ENCODE assay signal across 13 mouse cellular contexts in genomic region chr11:116185836-116186235, GRCm38 (mm10). TPM values are rescaled to one million over a fixed set of nuclear protein-coding genes. Genes with fewer than 3 reads are reported as not detected.
DNase-seq lines count a peak whose midpoint lies in the region; ATAC-seq and TF ChIP-seq lines count a peak whose summit lies in the region.
"Had no signal": no experiment of that assay in that cellular context is flagged by ENCODE, and none has a peak within 500 bp of the region (broad histone marks: within the 10 kb centered on the region; RNA-seq: fewer than 3 reads in every experiment).

No protein-coding gene starts in this region.

- no peak for DNase-seq in heart, adult 9 months (ENCODE audit: low spot score in 2 of 2)
- no peak for DNase-seq in lung, postnatal 0 days (ENCODE audit: low spot score)
- DNase-seq in lung, postnatal 36 days = no peak
- no peak for DNase-seq in cerebellum, adult 9-10 months
- DNase-seq in kidney, postnatal 36 days = no peak
- DNase-seq: layer of hippocampus, postnatal 36 days; right cerebral cortex, postnatal 25 days had no signal

- WGBS in heart, embryonic 14.5 days = 68% methylated on average over 3 of the region's 3 CpGs
- 64% methylated on average over 3 of the region's 3 CpGs for WGBS in lung, postnatal 0 days

- H3K79me2 ChIP-seq in myocyte (ENCODE audit: control insufficient read depth, insufficient read depth) = peaks cover 13% of the 10 kb centered on the region

- H3K4me3 ChIP-seq in heart, embryonic 14.5 days (ENCODE audit: control insufficient read depth in 1 of 2, insufficient read depth in 1 of 2, low read depth in 1 of 2, low read length in 2 of 2) = no peak overlapping the region
- no peak overlapping the region for H3K4me3 ChIP-seq in lung, postnatal 0 days (ENCODE audit: low read depth, low read length)
- H3K4me3 ChIP-seq in brown adipose tissue, adult 24 weeks (ENCODE audit: insufficient read depth, low read depth, low read length) = no peak overlapping the region
- H3K4me3 ChIP-seq in myocyte = no peak overlapping the region
- H3K4me3 ChIP-seq: stomach, embryonic 15.5 days had no signal

- H3K27me3 ChIP-seq in heart, embryonic 14.5 days (ENCODE audit: control insufficient read depth, insufficient read depth, low read length) = no peaks in the 10 kb centered on the region
- no peaks in the 10 kb centered on the region for H3K27me3 ChIP-seq in lung, postnatal 0 days (replicated peaks; ENCODE audit: insufficient read depth, low read length)
- H3K27me3 ChIP-seq in myocyte (ENCODE audit: control insufficient read depth, insufficient read depth, insufficient read length) = no peaks in the 10 kb centered on the region
- H3K27me3 ChIP-seq: stomach, embryonic 15.5 days had no signal

- H3K4me2 ChIP-seq in heart, embryonic 14.5 days (ENCODE audit: low read length) = no peak overlapping the region
- no peak overlapping the region for H3K4me2 ChIP-seq in lung, postnatal 0 days (replicated peaks; ENCODE audit: low read depth, low read length)
- peak overlapping the region; percentile 28 for H3K4me2 ChIP-seq in myocyte (ENCODE audit: low read depth)
- H3K4me2 ChIP-seq: stomach, embryonic 15.5 days had no signal

- no peak overlapping the region for H3K9ac ChIP-seq in heart, embryonic 14.5 days (ENCODE audit: low read length)
- no peak overlapping the region for H3K9ac ChIP-seq in lung, postnatal 0 days (replicated peaks; ENCODE audit: low read depth)
- H3K9ac ChIP-seq: liver, embryonic 14.5 days; stomach, embryonic 15.5 days had no signal

- H3K9me3 ChIP-seq in heart, embryonic 14.5 days (ENCODE audit: control insufficient read depth, low read length) = no peaks in the 10 kb centered on the region
- no peaks in the 10 kb centered on the region for H3K9me3 ChIP-seq in lung, postnatal 0 days (ENCODE audit: low read length)
- H3K9me3 ChIP-seq: stomach, embryonic 15.5 days had no signal

- H3ac ChIP-seq in myocyte (ENCODE audit: control insufficient read depth, insufficient read length) = no peak overlapping the region

- no peak for TF ChIP-seq EP300 in lung, postnatal 0 days (IDR thresholded peaks at IDR 0.05)

- H3K27ac ChIP-seq in heart, embryonic 14.5 days (replicated peaks in 1 of 2; ENCODE audit: control insufficient read depth in 1 of 2, insufficient read depth in 1 of 2, low read depth in 2 of 2, low read length in 2 of 2) = peak overlapping the region; percentile 28 to 32; a peak in 1 of 4 replicates
- no peak overlapping the region for H3K27ac ChIP-seq in lung, postnatal 0 days (ENCODE audit: low read length)
- peak overlapping the region; percentile 19 for H3K27ac ChIP-seq in brown adipose tissue, adult 24 weeks (replicated peaks; ENCODE audit: low read depth, low read length)
- H3K27ac ChIP-seq: liver, embryonic 14.5 days; macrophage; stomach, embryonic 15.5 days had no signal

- TF ChIP-seq POLR2A in myocyte (IDR thresholded peaks at IDR 0.05; ENCODE audit: insufficient read length, low read depth) = no peak

- no peak for TF ChIP-seq CTCF in lung, postnatal 0 days (IDR thresholded peaks at IDR 0.05)

- peaks cover 86% of the 10 kb centered on the region for H3K36me3 ChIP-seq in heart, embryonic 14.5 days (ENCODE audit: control insufficient read depth, insufficient read depth, low read length)
- H3K36me3 ChIP-seq in lung, postnatal 0 days (ENCODE audit: insufficient read depth, low read length) = 0 out of 2 replicates have a peak, but pooled peaks cover 9% of the 10 kb centered on the region
- peaks cover 31% of the 10 kb centered on the region for H3K36me3 ChIP-seq in myocyte (ENCODE audit: control insufficient read depth, insufficient read depth)

- ATAC-seq in heart, embryonic 14.5 days (ENCODE audit: insufficient number of reproducible peaks, insufficient read depth, low FRiP score, low read depth) = no peak
- ATAC-seq in lung, postnatal 0 days = peak; percentile 46; the same call in 1 of the 2 replicates

- peaks cover 3 to 7% of the 10 kb centered on the region in 2 experiments; a peak in 2 of 4 replicates for H3K4me1 ChIP-seq in heart, embryonic 14.5 days (ENCODE audit: control insufficient read depth in 2 of 2, insufficient read depth in 2 of 2, low read length in 2 of 2)
- H3K4me1 ChIP-seq in lung, postnatal 0 days (ENCODE audit: insufficient read depth, low read depth, low read length) = 0 out of 2 replicates have a peak, but pooled peaks cover 5% of the 10 kb centered on the region
- H3K4me1 ChIP-seq in brown adipose tissue, adult 24 weeks (ENCODE audit: control insufficient read depth, insufficient read depth, insufficient read length, low read length) = peaks cover 26% of the 10 kb centered on the region
- H3K4me1 ChIP-seq: stomach, embryonic 15.5 days had no signal

TF ChIP-seq in myocyte, 11 proteins besides CTCF, POLR2A, EP300 and RAD21:
- TF ChIP-seq REST (IDR thresholded peaks at IDR 0.05; ENCODE audit: insufficient read depth, insufficient read length) (no peak), MYOD1 (IDR thresholded peaks at IDR 0.05; ENCODE audit: control insufficient read depth in 1 of 3, insufficient read length in 2 of 3, low read depth in 2 of 3) (no peak), TCF3 (IDR thresholded peaks at IDR 0.05; ENCODE audit: insufficient read length, low read depth) (no peak), SRF (IDR thresholded peaks at IDR 0.05; ENCODE audit: control insufficient read depth, insufficient read length, low read depth) (no peak)

RNA-seq across cellular contexts. Expression of gene Ten1, which starts 12.8 kb away (rescaled TPM):
- 85.1 and 89.4 TPM in 2 replicates for polyA plus RNA-seq in heart, embryonic 14.5 days (2014; fragmentation: Nextera tagmentation; extraction: Ambion mirVana)
- polyA plus RNA-seq in lung, postnatal 0 days (2015; fragmentation: Nextera tagmentation; extraction: Ambion mirVana) = 74.7 and 79.0 TPM in 2 replicates
- 4.3 and 7.6 TPM in 2 replicates for polyA plus RNA-seq in brown adipose tissue, adult 24 weeks (2012; ENCODE audit: insufficient read depth, insufficient read length, missing spikeins)
- polyA plus RNA-seq in myocyte (2012; fragmentation: generic; extraction: Trizol) = 61.4 TPM

RNA-seq across cellular contexts. Expression of gene Acox1, which starts 13.0 kb away (rescaled TPM):
- 36.8 and 39.6 TPM in 2 replicates for polyA plus RNA-seq in heart, embryonic 14.5 days (2014; fragmentation: Nextera tagmentation; extraction: Ambion mirVana)
- 31.7 and 33.5 TPM in 2 replicates for polyA plus RNA-seq in lung, postnatal 0 days (2015; fragmentation: Nextera tagmentation; extraction: Ambion mirVana)
- 223 and 402 TPM in 2 replicates for polyA plus RNA-seq in brown adipose tissue, adult 24 weeks (2012; ENCODE audit: insufficient read depth, insufficient read length, missing spikeins)
- 36.4 TPM for polyA plus RNA-seq in myocyte (2012; fragmentation: generic; extraction: Trizol)

RNA-seq across cellular contexts. Expression of gene Fbf1, which starts 17.9 kb away (rescaled TPM):
- 13.6 and 14.9 TPM in 2 replicates for polyA plus RNA-seq in heart, embryonic 14.5 days (2014; fragmentation: Nextera tagmentation; extraction: Ambion mirVana)
- 11.9 and 16.6 TPM in 2 replicates for polyA plus RNA-seq in lung, postnatal 0 days (2015; fragmentation: Nextera tagmentation; extraction: Ambion mirVana)
- 3.8 and 5.3 TPM in 2 replicates for polyA plus RNA-seq in brown adipose tissue, adult 24 weeks (2012; ENCODE audit: insufficient read depth, insufficient read length, missing spikeins)
- 41.7 TPM for polyA plus RNA-seq in myocyte (2012; fragmentation: generic; extraction: Trizol)

RNA-seq across cellular contexts. Expression of gene Mrpl38, which starts 47.2 kb away (rescaled TPM):
- polyA plus RNA-seq in heart, embryonic 14.5 days (2014; fragmentation: Nextera tagmentation; extraction: Ambion mirVana) = 92.3 and 96.6 TPM in 2 replicates
- 44.1 and 45.9 TPM in 2 replicates for polyA plus RNA-seq in lung, postnatal 0 days (2015; fragmentation: Nextera tagmentation; extraction: Ambion mirVana)
- 99.5 and 121 TPM in 2 replicates for polyA plus RNA-seq in brown adipose tissue, adult 24 weeks (2012; ENCODE audit: insufficient read depth, insufficient read length, missing spikeins)
- polyA plus RNA-seq in myocyte (2012; fragmentation: generic; extraction: Trizol) = 141 TPM

RNA-seq across cellular contexts. Expression of gene Evpl, which starts 52.0 kb away (rescaled TPM):
- 0.58 and 0.63 TPM in 2 replicates for polyA plus RNA-seq in heart, embryonic 14.5 days (2014; fragmentation: Nextera tagmentation; extraction: Ambion mirVana)
- 2.9 and 4.2 TPM in 2 replicates for polyA plus RNA-seq in lung, postnatal 0 days (2015; fragmentation: Nextera tagmentation; extraction: Ambion mirVana)
- polyA plus RNA-seq in brown adipose tissue, adult 24 weeks (2012; ENCODE audit: insufficient read depth, insufficient read length, missing spikeins) = 0.16 TPM in 1 of 2 replicates, not detected in the other
- polyA plus RNA-seq in myocyte (2012; fragmentation: generic; extraction: Trizol) = 0.14 TPM
- polyA plus RNA-seq: macrophage had no signal
